Mouse (Mus musculus) MEL (cell line): ENCODE measurements around the gene Rsad1. TPM values are rescaled to one million over a fixed set of nuclear protein-coding genes. Genes with fewer than 3 reads are reported as not detected.
A peak's percentile ranks its signal among the peaks of the same experiment; 100 is the strongest.

Experiments
- DNase-seq: peaks from one replicate; pipeline ENCODE4 v3.0.0; 2011; ENCODE audit warnings: low read depth, low spot score
- H3K27ac ChIP-seq: 2 replicates; pipeline ENCODE4 v1.5.1; 2012; ENCODE audit warnings: low read depth, mild to moderate bottlenecking, control low read depth, low read length, moderate library complexity; ENCODE audit not compliant: control insufficient read depth
- H3K27me3 ChIP-seq, 2 experiments: fragments of 150-350 bp in 1 of 2; sonication (generic) in 1 of 2; 2 replicates each; pipeline ENCODE4 v1.6.1; 2012; ENCODE audit warnings: low read length in 2 of 2, mild to moderate bottlenecking in 2 of 2, improper control_type of control experiment in 1 of 2, moderate library complexity in 1 of 2; ENCODE audit not compliant: insufficient read depth in 2 of 2, control insufficient read depth in 1 of 2
- H3K36me3 ChIP-seq, 2 experiments: 2 replicates each; pipeline ENCODE4 v1.6.1; 2012 to 2014; ENCODE audit warnings: low read length in 2 of 2, improper control_type of control experiment in 1 of 2, inconsistent platforms in 1 of 2, mild to moderate bottlenecking in 1 of 2; ENCODE audit not compliant: insufficient read depth in 2 of 2, control insufficient read depth in 1 of 2
- H3K4me1 ChIP-seq, 2 experiments: fragments of 150-350 bp in 1 of 2; sonication (generic) in 1 of 2; 2 replicates each; pipeline ENCODE4 v1.6.1; 2012; ENCODE audit warnings: low read length in 2 of 2, improper control_type of control experiment in 1 of 2, mild to moderate bottlenecking in 1 of 2; ENCODE audit not compliant: insufficient read depth in 2 of 2, control insufficient read depth in 1 of 2
- H3K4me3 ChIP-seq, 2 experiments: fragments of 150-350 bp in 1 of 2; sonication (generic) in 1 of 2; 2 replicates each; pipeline ENCODE4 v1.5.1; 2012; ENCODE audit warnings: low read depth in 2 of 2, low read length in 2 of 2, mild to moderate bottlenecking in 2 of 2, moderate library complexity in 2 of 2, control low read depth in 1 of 2, improper control_type of control experiment in 1 of 2; ENCODE audit not compliant: control insufficient read depth in 1 of 2, insufficient read depth in 1 of 2
- H3K79me2 ChIP-seq: 2 replicates; pipeline ENCODE4 v1.6.1; 2012; ENCODE audit warnings: mild to moderate bottlenecking, low read length, moderate library complexity; ENCODE audit not compliant: control insufficient read depth, poor library complexity, insufficient read depth
- H3K9ac ChIP-seq: 2 replicates; pipeline ENCODE4 v1.6.1; 2012; ENCODE audit warnings: low read depth, mild to moderate bottlenecking, control low read depth, low read length, moderate library complexity; ENCODE audit not compliant: control insufficient read depth, poor library complexity, severe bottlenecking
- H3K9me3 ChIP-seq: fragments of 150-350 bp; sonication (generic); replicated peaks from 2 replicates; pipeline ENCODE4 v1.6.1; 2012; ENCODE audit warnings: mild to moderate bottlenecking, low read length, improper control_type of control experiment, moderate library complexity; ENCODE audit not compliant: insufficient read depth
- CTCF ChIP-seq, 3 experiments: IDR thresholded peaks in 2 of 3; conservative IDR thresholded peaks in 1 of 3; 2 replicates each; pipeline ENCODE4 v1.5.1; 2011 to 2012; ENCODE audit warnings: low read length in 3 of 3, low read depth in 2 of 3, mild to moderate bottlenecking in 2 of 3, improper control_type of control experiment in 1 of 3, inconsistent platforms in 1 of 3, mixed read lengths in 1 of 3, moderate library complexity in 1 of 3; ENCODE audit not compliant: control insufficient read depth in 1 of 3, insufficient read depth in 1 of 3, poor library complexity in 1 of 3, severe bottlenecking in 1 of 3
- ELF1 ChIP-seq: IDR thresholded peaks from 2 replicates; pipeline ENCODE4 v1.6.1; 2014; ENCODE audit warnings: low read depth, mild to moderate bottlenecking, inconsistent platforms, low read length, improper control_type of control experiment, moderate library complexity
- ETS1 ChIP-seq: IDR thresholded peaks from 2 replicates; pipeline ENCODE4 v1.6.1; 2012; ENCODE audit warnings: low read depth, mild to moderate bottlenecking, inconsistent platforms, low read length, improper control_type of control experiment, moderate library complexity
- HCFC1 ChIP-seq: IDR thresholded peaks from 2 replicates; pipeline ENCODE4 v1.6.1; 2012; ENCODE audit warnings: low read depth, mild to moderate bottlenecking, inconsistent platforms, low read length, improper control_type of control experiment, moderate library complexity
- JUND ChIP-seq: IDR thresholded peaks from 2 replicates; pipeline ENCODE4 v1.6.1; 2011; ENCODE audit warnings: low read depth, mild to moderate bottlenecking, improper control_type of control experiment, low read length
- MEF2A ChIP-seq: IDR thresholded peaks from 2 replicates; pipeline ENCODE4 v1.6.1; 2014; ENCODE audit warnings: low read depth, mild to moderate bottlenecking, inconsistent platforms, low read length, improper control_type of control experiment; ENCODE audit not compliant: poor library complexity, insufficient replicate concordance, severe bottlenecking; ENCODE audit errors: extremely low read depth
- MXI1 ChIP-seq: IDR thresholded peaks from 2 replicates; pipeline ENCODE4 v1.6.1; 2011; ENCODE audit warnings: mild to moderate bottlenecking, low read depth, low read length, improper control_type of control experiment
- MYB ChIP-seq: IDR thresholded peaks from 2 replicates; pipeline ENCODE4 v1.6.1; 2011; ENCODE audit warnings: mild to moderate bottlenecking, low read depth, low read length, improper control_type of control experiment
- MYC ChIP-seq: IDR thresholded peaks from 2 replicates; pipeline ENCODE4 v1.6.1; 2011; ENCODE audit warnings: low read depth, mild to moderate bottlenecking, low read length, improper control_type of control experiment, moderate library complexity
- NELFE ChIP-seq: IDR thresholded peaks from 2 replicates; pipeline ENCODE4 v1.6.1; 2011; ENCODE audit warnings: low read depth, low read length, improper control_type of control experiment
- POLR2AphosphoS2 ChIP-seq: IDR thresholded peaks from 2 replicates; pipeline ENCODE4 v1.6.1; 2011; ENCODE audit warnings: low read length, improper control_type of control experiment
- RCOR1 ChIP-seq: IDR thresholded peaks from 2 replicates; pipeline ENCODE4 v1.6.1; 2012; ENCODE audit warnings: low read depth, mild to moderate bottlenecking, inconsistent platforms, low read length, improper control_type of control experiment
- SMC3 ChIP-seq: IDR thresholded peaks from 2 replicates; pipeline ENCODE4 v1.6.1; 2011; ENCODE audit warnings: low read depth, low read length, improper control_type of control experiment
- TAL1 ChIP-seq: IDR thresholded peaks from 2 replicates; pipeline ENCODE4 v1.6.1; 2012; ENCODE audit warnings: mild to moderate bottlenecking, inconsistent platforms, low read length, moderate library complexity, mixed read lengths
- ZKSCAN1 ChIP-seq: IDR thresholded peaks from 2 replicates; pipeline ENCODE4 v1.6.1; 2012; ENCODE audit warnings: low read depth, mild to moderate bottlenecking, inconsistent platforms, low read length, improper control_type of control experiment, moderate library complexity
- polyA plus RNA-seq, 2 experiments: library from polyadenylated mRNA; stranded (reverse) in 1 of 2; unstranded in 1 of 2; fragments of >175 nt in 1 of 2; fragments of >200 nt in 1 of 2; gene quantifications; 2 replicates each; pipeline versions ENCODE4 v1.2.1 to v1.2.4; 2012; ENCODE audit warnings: low replicate concordance in 2 of 2, low read depth in 1 of 2; ENCODE audit not compliant: insufficient read length in 2 of 2, insufficient read depth in 1 of 2, missing spikeins in 1 of 2
- total RNA-seq: library from RNA; depleted of rRNA; stranded (reverse); fragments of 300-350 nt; gene quantifications from 2 replicates; pipeline ENCODE4 v1.2.3, GENCODE M21; 2012

The Rsad1 gene
- total and polyA plus RNA-seq, 3 experiments: 24.0 to 28.7 TPM; not detected in 1

DNA sequence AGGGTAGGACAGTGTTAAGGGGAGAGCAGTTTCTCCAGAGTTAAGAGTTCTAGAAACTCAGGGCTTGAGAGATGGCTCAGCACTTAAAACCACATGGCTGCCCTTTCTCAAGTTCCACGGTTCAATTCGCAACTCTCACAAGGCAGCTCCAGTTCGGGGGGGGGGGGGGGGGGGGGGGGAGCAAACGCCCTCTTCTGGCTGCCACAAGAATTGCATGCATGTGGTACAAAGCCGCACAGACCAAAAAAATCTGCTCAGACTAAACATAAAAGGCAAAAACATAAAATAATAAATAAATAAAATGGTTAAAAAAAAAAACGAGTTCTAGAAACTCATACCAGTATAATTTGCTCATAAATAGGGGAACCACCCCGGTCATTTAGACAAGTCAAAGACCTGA, 25.5 kb upstream of the Rsad1 start:
- no peaks in the 10 kb centered on the region for H3K79me2 ChIP-seq
- no peaks in the 10 kb centered on the region for H3K27me3 ChIP-seq
- peak; percentile 29 for DNase-seq
- H3K9me3 ChIP-seq: no peaks in the 10 kb centered on the region
- no peaks in the 10 kb centered on the region for H3K36me3 ChIP-seq
- TF ChIP-seq CTCF (IDR thresholded peaks at IDR 0.05 in 2 of 3, conservative IDR thresholded peaks at IDR 0.05 in 1 of 3; ENCODE audit: control insufficient read depth in 1 of 3, insufficient read depth in 1 of 3, low read depth in 2 of 3, low read length in 3 of 3, poor library complexity in 1 of 3, severe bottlenecking in 1 of 3) (peak in 2 of 3 experiments; percentile 43 to 87; a peak in 5 of 6 replicates), NELFE (no peak), ETS1 (no peak), MEF2A (no peak), HCFC1 (no peak), MYB (no peak), RCOR1 (no peak), ZKSCAN1 (no peak)
- H3K4me3 ChIP-seq: no peak overlapping the region
- no peak overlapping the region for H3K27ac ChIP-seq
- no peak overlapping the region for H3K9ac ChIP-seq
- H3K4me1 ChIP-seq: no peaks in the 10 kb centered on the region

DNA sequence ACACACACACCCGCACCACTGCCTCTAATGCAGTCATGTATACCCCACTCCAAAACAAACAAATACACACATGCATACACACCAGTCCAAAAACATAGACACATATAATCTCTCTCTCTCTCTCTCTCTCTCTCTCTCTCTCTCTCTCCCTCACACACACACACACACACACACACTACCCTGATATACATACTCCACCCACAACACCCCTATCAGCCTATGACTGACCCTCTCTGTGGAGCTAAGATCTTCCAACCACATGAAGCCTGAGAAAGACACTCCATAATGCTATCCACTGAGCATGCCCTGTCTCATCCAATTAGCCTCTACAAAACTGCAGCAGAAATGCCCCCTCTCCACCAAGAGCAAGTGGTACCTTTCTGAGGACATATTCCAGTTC, 22.8 kb upstream of the Rsad1 start:
- H3K9me3 ChIP-seq: no peaks in the 10 kb centered on the region
- H3K79me2 ChIP-seq: no peaks in the 10 kb centered on the region
- peak; percentile 41 for DNase-seq
- no peaks in the 10 kb centered on the region for H3K36me3 ChIP-seq
- H3K27ac ChIP-seq: no peak overlapping the region
- H3K4me3 ChIP-seq: no peak overlapping the region
- TF ChIP-seq TAL1: no peak
- TF ChIP-seq JUND: 0 out of 2 replicates have a peak, but pooled peaks have one; percentile 52
- no peaks in the 10 kb centered on the region for H3K27me3 ChIP-seq
- no peaks in the 10 kb centered on the region for H3K4me1 ChIP-seq
- H3K9ac ChIP-seq: no peak overlapping the region

DNA sequence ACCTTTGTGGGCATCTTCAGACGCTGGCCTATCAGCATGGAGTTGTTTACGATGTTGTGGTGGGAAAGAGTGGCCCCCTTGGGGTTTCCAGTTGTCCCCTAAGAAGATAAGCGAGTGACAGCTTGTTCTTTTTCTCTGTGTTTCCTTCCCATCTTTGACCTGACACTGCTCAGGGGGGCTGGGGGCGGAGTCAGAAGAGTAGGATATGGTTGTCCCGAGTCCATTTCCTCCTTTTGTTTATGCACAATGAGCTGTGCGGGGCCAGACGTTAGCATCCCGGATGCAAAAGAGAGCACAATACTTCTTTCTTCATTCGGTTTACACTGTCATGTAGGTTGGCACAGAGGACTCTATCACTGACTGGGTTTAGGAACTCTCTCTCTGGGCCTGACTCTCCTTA, 21.6 kb upstream of the Rsad1 start:
- Histone ChIP-seq H3K36me3 (no peaks in the 10 kb centered on the region), H3K9ac (no peak overlapping the region), H3K27me3 (no peaks in the 10 kb centered on the region), H3K79me2 (no peaks in the 10 kb centered on the region), H3K27ac (no peak overlapping the region), H3K4me3 (no peak overlapping the region), H3K9me3 (no peaks in the 10 kb centered on the region), H3K4me1 (no peaks in the 10 kb centered on the region)
- TF ChIP-seq ELF1 (no peak), MYC (no peak), MEF2A (no peak), SMC3 (no peak), POLR2AphosphoS2 (no peak), MXI1 (no peak)
- no peak for DNase-seq
